Mouse (Mus musculus) adrenal gland (tissue): ENCODE results near the gene Gemin5.

Experiments used
- intact Hi-C: fragments of 180-260 bp; cut with DNase I; formaldehyde crosslinking; loops from one replicate; pipeline ENCODE4 v1.15.1; 2025

The Gemin5 gene

GRCm38 (mm10) chr11:58179563-58179962, 11.2 kb upstream of the Gemin5 start:
- intact Hi-C loops, result loop anchor here (1.0 to 10.0 kb wide), 3 partner anchors 46 to 155 kb away; partner anchors contain the start of genes Sh3bp5l and Zfp672

- intact Hi-C loops, result loop anchor here (10.0 kb wide), 1 partner anchor 163 kb away; the partner anchor contains the start of genes Sh3bp5l and Zfp672
Observed at GRCm38 (mm10) chr11:58171459-58172091, 3.2 kb upstream of the Gemin5 start, which contains the start of gene Mrpl22. Gene Mrpl22, plus strand, starts transcription at chr11:58171661.

- intact Hi-C loops, result loop anchor here (5.0 to 10.0 kb wide), 2 partner anchors 67 to 165 kb away; partner anchors contain the start of genes Cnot8, Sh3bp5l and Zfp672
Observed at GRCm38 (mm10) chr11:58169666-58170065, 1.3 kb upstream of the Gemin5 start.

GRCm38 (mm10) chr11:58167822-58168166, 545 bp downstream of the Gemin5 start:
- intact Hi-C loops, result loop anchor here (5.0 kb wide), 1 partner anchor 65 kb away; the partner anchor contains the start of gene Cnot8

GRCm38 (mm10) chr11:58165072-58165471, 3.3 kb downstream of the Gemin5 start:
- intact Hi-C loops, result loop anchor here (5.0 kb wide), 1 partner anchor 63 kb away; the partner anchor contains the start of gene Cnot8

- intact Hi-C loops, result no loop called here
Observed at GRCm38 (mm10) chr11:58156871-58157270, 11.5 kb downstream of the Gemin5 start.

- intact Hi-C loops, result no loop called here
Observed at GRCm38 (mm10) chr11:58155458-58155857, 12.9 kb downstream of the Gemin5 start.

- intact Hi-C loops, result no loop called here
Observed at GRCm38 (mm10) chr11:58146241-58146640, 22.1 kb downstream of the Gemin5 start.

GRCm38 (mm10) chr11:58143704-58144426, 24.5 kb downstream of the Gemin5 start:
- intact Hi-C loops, result no loop called here

- intact Hi-C loops, result no loop called here
Observed at GRCm38 (mm10) chr11:58139466-58139865, 28.9 kb downstream of the Gemin5 start.

- intact Hi-C loops, result no loop called here
Observed at GRCm38 (mm10) chr11:58138821-58139220, 29.5 kb downstream of the Gemin5 start.

- intact Hi-C loops, result no loop called here
Observed at GRCm38 (mm10) chr11:58136677-58137076, 31.7 kb downstream of the Gemin5 start.

GRCm38 (mm10) chr11:58135296-58135695, 33.0 kb downstream of the Gemin5 start:
- intact Hi-C loops, result no loop called here

- intact Hi-C loops, result no loop called here
Observed at GRCm38 (mm10) chr11:58134869-58135268, 33.5 kb downstream of the Gemin5 start.

GRCm38 (mm10) chr11:58132026-58132425, 36.3 kb downstream of the Gemin5 start:
- intact Hi-C loops, result no loop called here

- intact Hi-C loops, result no loop called here
Observed at GRCm38 (mm10) chr11:58129302-58129843, 39.0 kb downstream of the Gemin5 start.

- intact Hi-C loops, result no loop called here
Observed at GRCm38 (mm10) chr11:58127544-58127943, 40.8 kb downstream of the Gemin5 start.

GRCm38 (mm10) chr11:58126397-58127160, 41.8 kb downstream of the Gemin5 start:
- intact Hi-C loops, result no loop called here

GRCm38 (mm10) chr11:58125021-58125420, 43.3 kb downstream of the Gemin5 start:
- intact Hi-C loops, result no loop called here

GRCm38 (mm10) chr11:58123711-58124110, 44.6 kb downstream of the Gemin5 start:
- intact Hi-C loops, result no loop called here

GRCm38 (mm10) chr11:58121351-58121750, 47.0 kb downstream of the Gemin5 start:
- intact Hi-C loops, result no loop called here
